Mouse (Mus musculus): Measurements from ENCODE around the gene Ylpm1.

Gene Ylpm1

GRCm38 (mm10) chr12:85009776-85010175 lies 13.7 kb downstream of the Ylpm1 start:
- no peak for DNase-seq (ENCODE audit: low read depth)

- DNase-seq (ENCODE audit: low read depth): no peak
Observed at GRCm38 (mm10) chr12:85010541-85010940, 14.4 kb downstream of the Ylpm1 start.

- DNase-seq (ENCODE audit: low read depth): peak; percentile 32
Observed at GRCm38 (mm10) chr12:85012185-85012584, 16.1 kb downstream of the Ylpm1 start.

- no peak for DNase-seq (ENCODE audit: low read depth)
Observed at GRCm38 (mm10) chr12:85022071-85022470, 25.9 kb downstream of the Ylpm1 start.

GRCm38 (mm10) chr12:85032710-85033109 lies 36.6 kb downstream of the Ylpm1 start:
- DNase-seq (ENCODE audit: low read depth): peak; percentile 50

- no peak for DNase-seq (ENCODE audit: low read depth)
Observed at GRCm38 (mm10) chr12:85051218-85051617, 55.1 kb downstream of the Ylpm1 start.

- no peak for DNase-seq (ENCODE audit: low read depth)
Observed at GRCm38 (mm10) chr12:85071043-85071442, 74.9 kb downstream of the Ylpm1 start.

- no peak for DNase-seq (ENCODE audit: low read depth)
Observed at GRCm38 (mm10) chr12:85077100-85077499, 81.0 kb downstream of the Ylpm1 start.

GRCm38 (mm10) chr12:85084257-85084656 lies 88.1 kb downstream of the Ylpm1 start:
- no peak for DNase-seq (ENCODE audit: low read depth)

GRCm38 (mm10) chr12:85084941-85085340 lies 88.8 kb downstream of the Ylpm1 start:
- no peak for DNase-seq (ENCODE audit: low read depth)

GRCm38 (mm10) chr12:85087845-85088244 lies 91.7 kb downstream of the Ylpm1 start:
- no peak for DNase-seq (ENCODE audit: low read depth)

- no peak for DNase-seq (ENCODE audit: low read depth)
Observed at GRCm38 (mm10) chr12:85091190-85091589, 95.1 kb downstream of the Ylpm1 start.

- peak; percentile 80 for DNase-seq (ENCODE audit: low read depth)
Observed at GRCm38 (mm10) chr12:85092214-85092613, 96.1 kb downstream of the Ylpm1 start.

- DNase-seq (ENCODE audit: low read depth): no peak
Observed at GRCm38 (mm10) chr12:85094010-85094409, 97.9 kb downstream of the Ylpm1 start.

GRCm38 (mm10) chr12:85094706-85095105 lies 98.6 kb downstream of the Ylpm1 start:
- DNase-seq (ENCODE audit: low read depth): no peak

GRCm38 (mm10) chr12:85095146-85095545 lies 99.0 kb downstream of the Ylpm1 start:
- no peak for DNase-seq (ENCODE audit: low read depth)

GRCm38 (mm10) chr12:85095859-85096258 lies 99.7 kb downstream of the Ylpm1 start:
- no peak for DNase-seq (ENCODE audit: low read depth)

GRCm38 (mm10) chr12:85101001-85101400 lies 104.9 kb downstream of the Ylpm1 start:
- DNase-seq (ENCODE audit: low read depth): no peak

- no peak for DNase-seq (ENCODE audit: low read depth)
Observed at GRCm38 (mm10) chr12:85101521-85102106, 105.5 kb downstream of the Ylpm1 start.

GRCm38 (mm10) chr12:85103096-85103495 lies 107.0 kb downstream of the Ylpm1 start:
- DNase-seq (ENCODE audit: low read depth): no peak

- DNase-seq (ENCODE audit: low read depth): no peak
Observed at GRCm38 (mm10) chr12:85104789-85105188, 108.7 kb downstream of the Ylpm1 start.

- no peak for DNase-seq (ENCODE audit: low read depth)
Observed at GRCm38 (mm10) chr12:85106292-85106691, 110.2 kb downstream of the Ylpm1 start.

GRCm38 (mm10) chr12:85108643-85109042 lies 112.5 kb downstream of the Ylpm1 start:
- no peak for DNase-seq (ENCODE audit: low read depth)

GRCm38 (mm10) chr12:85109426-85109825 lies 113.3 kb downstream of the Ylpm1 start:
- no peak for DNase-seq (ENCODE audit: low read depth)
